Mouse (Mus musculus) myocyte (in vitro differentiated cells): ENCODE data around the gene Inafm2. TPM values are rescaled to one million over a fixed set of nuclear protein-coding genes. Genes with fewer than 3 reads are reported as not detected.

Source experiments
- H3K27me3 ChIP-seq: one replicate; pipeline ENCODE4 v1.6.1; 2011; ENCODE audit not compliant: control insufficient read depth, insufficient read depth, insufficient read length
- H3K36me3 ChIP-seq: one replicate; pipeline ENCODE4 v1.6.1; 2011; ENCODE audit not compliant: control insufficient read depth, insufficient read depth
- H3K4me2 ChIP-seq: one replicate; pipeline ENCODE4 v1.6.1; 2011; ENCODE audit warnings: low read depth, control low read depth
- H3K4me3 ChIP-seq: one replicate; pipeline ENCODE4 v1.5.1; 2011; ENCODE audit warnings: mild to moderate bottlenecking, control low read depth, moderate library complexity
- H3K79me2 ChIP-seq: one replicate; pipeline ENCODE4 v1.6.1; 2011; ENCODE audit not compliant: control insufficient read depth, insufficient read depth
- H3ac ChIP-seq: one replicate; pipeline ENCODE4 v1.6.1; 2011; ENCODE audit not compliant: control insufficient read depth, insufficient read length
- CEBPB ChIP-seq: IDR thresholded peaks from 2 replicates; pipeline ENCODE4 v1.6.1; 2011; ENCODE audit warnings: mild to moderate bottlenecking, moderate library complexity; ENCODE audit not compliant: poor library complexity, insufficient read depth, severe bottlenecking
- E2F4 ChIP-seq: IDR thresholded peaks from one replicate; pipeline ENCODE4 v1.6.1; 2011; ENCODE audit warnings: mild to moderate bottlenecking, control low read depth, moderate library complexity; ENCODE audit not compliant: insufficient read depth
- MAX ChIP-seq: IDR thresholded peaks from one replicate; pipeline ENCODE4 v1.6.1; 2011; ENCODE audit warnings: low read depth, mild to moderate bottlenecking, control low read depth
- MYOD1 ChIP-seq, 3 experiments: IDR thresholded peaks; one replicate each; pipeline ENCODE4 v1.6.1; 2011; ENCODE audit warnings: control low read depth in 2 of 3, low read depth in 2 of 3, mild to moderate bottlenecking in 2 of 3, moderate library complexity in 1 of 3; ENCODE audit not compliant: insufficient read length in 2 of 3, control insufficient read depth in 1 of 3
- MYOG ChIP-seq, 3 experiments: IDR thresholded peaks; one replicate each; pipeline ENCODE4 v1.6.1; 2011; ENCODE audit warnings: control low read depth in 2 of 3, low read depth in 2 of 3, mild to moderate bottlenecking in 2 of 3; ENCODE audit not compliant: insufficient read length in 2 of 3, control insufficient read depth in 1 of 3, insufficient read depth in 1 of 3
- POLR2A ChIP-seq: IDR thresholded peaks from one replicate; pipeline ENCODE4 v1.6.1; 2011; ENCODE audit warnings: low read depth, mild to moderate bottlenecking, control low read depth, moderate library complexity; ENCODE audit not compliant: insufficient read length
- POLR2AphosphoS2 ChIP-seq: IDR thresholded peaks from one replicate; pipeline ENCODE4 v1.6.1; 2011; ENCODE audit warnings: low read depth, control low read depth; ENCODE audit not compliant: insufficient read length
- REST ChIP-seq: IDR thresholded peaks from one replicate; pipeline ENCODE4 v1.6.1; 2011; ENCODE audit warnings: mild to moderate bottlenecking, control low read depth, moderate library complexity; ENCODE audit not compliant: insufficient read depth, insufficient read length
- SRF ChIP-seq: IDR thresholded peaks from one replicate; pipeline ENCODE4 v1.6.1; 2011; ENCODE audit warnings: low read depth; ENCODE audit not compliant: control insufficient read depth, insufficient read length
- TCF12 ChIP-seq: IDR thresholded peaks from one replicate; pipeline ENCODE4 v1.6.1; 2011; ENCODE audit warnings: mild to moderate bottlenecking, control low read depth; ENCODE audit not compliant: poor library complexity, insufficient read depth, severe bottlenecking
- TCF3 ChIP-seq: IDR thresholded peaks from one replicate; pipeline ENCODE4 v1.6.1; 2011; ENCODE audit warnings: low read depth, control low read depth; ENCODE audit not compliant: insufficient read length
- USF1 ChIP-seq: IDR thresholded peaks from one replicate; pipeline ENCODE4 v1.6.1; 2011; ENCODE audit warnings: low read depth, mild to moderate bottlenecking, control low read depth, moderate library complexity
- polyA plus RNA-seq: library from polyadenylated mRNA; unstranded; fragments of >200 nt; fragmentation: generic; extraction: Trizol; gene quantifications from one replicate; pipeline ENCODE4 v1.2.1, GENCODE M21; 2012; ENCODE audit warnings: missing spikeins

Inafm2 gene
- polyA plus RNA-seq, 1 experiment: 10.5 TPM

DNA sequence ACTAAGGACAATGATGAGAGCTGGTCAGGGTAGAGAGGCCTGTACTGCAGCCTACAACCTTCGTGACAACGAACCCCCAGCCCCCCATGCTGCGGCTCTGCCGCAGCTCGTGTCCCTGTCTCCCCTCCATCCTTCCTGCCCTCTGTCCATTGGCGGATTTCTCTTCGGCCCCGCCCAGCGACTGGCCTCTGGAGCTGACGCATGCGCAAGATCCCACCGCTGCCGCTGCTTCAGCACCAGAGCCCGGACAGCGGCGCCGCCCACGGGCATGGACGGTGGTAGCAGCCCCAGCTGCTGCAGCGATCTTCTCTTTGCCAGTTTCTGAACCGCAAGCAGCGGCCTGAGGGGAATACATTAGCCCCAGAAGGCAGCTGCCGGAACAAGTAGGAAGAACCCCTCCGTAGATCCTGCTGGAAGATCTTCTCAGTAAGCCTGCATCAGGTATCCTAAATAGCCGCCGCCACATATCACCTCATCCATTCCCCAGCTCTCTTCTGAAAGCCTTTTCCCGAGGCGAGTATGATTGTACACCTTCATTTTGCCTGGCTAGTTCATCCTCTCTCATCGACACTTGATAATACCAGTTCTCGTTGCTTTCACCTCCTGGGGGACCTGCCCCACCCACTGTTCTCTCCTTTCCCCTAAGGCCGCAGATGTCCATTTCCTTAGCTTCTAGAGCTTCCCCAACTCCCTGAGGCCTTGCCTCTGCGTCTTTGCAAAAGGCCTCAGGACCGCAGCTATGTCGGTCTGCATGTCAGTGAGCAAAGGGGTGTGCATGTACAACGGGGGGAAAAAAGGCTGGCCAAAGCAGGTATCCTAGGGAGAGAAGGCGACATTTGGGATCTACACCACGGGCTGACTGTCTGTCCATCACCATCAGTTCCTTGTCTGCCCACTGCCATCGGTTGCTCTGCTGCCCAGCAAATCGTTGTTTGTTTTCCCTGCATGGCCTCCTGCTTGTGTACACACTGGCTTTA, 34.2 kb downstream of the Inafm2 start, which contains the start of gene Disp2:
Disp2 (plus strand) TSS at position 216 of the 977 bp plus-strand sequence.
- peak within 1 kb of the TSS; percentile 6 for H3K4me3 ChIP-seq
- H3K27me3 ChIP-seq: no peaks in the 10 kb centered on the region
- no peaks in the 10 kb centered on the region for H3K79me2 ChIP-seq
- H3K36me3 ChIP-seq: no peaks in the 10 kb centered on the region
- H3ac ChIP-seq: no peak within 1 kb of the TSS
- TF ChIP-seq MAX: no peak
- TF ChIP-seq CEBPB: no peak
- TF ChIP-seq SRF: no peak
- TF ChIP-seq MYOD1 (IDR thresholded peaks at IDR 0.05; ENCODE audit: control insufficient read depth in 1 of 3, insufficient read length in 2 of 3, low read depth in 2 of 3): peak in 2 of 3 experiments; percentile 83 to 93
- peak; percentile 97 for TF ChIP-seq REST
- TF ChIP-seq MYOG (IDR thresholded peaks at IDR 0.05; ENCODE audit: control insufficient read depth in 1 of 3, insufficient read depth in 1 of 3, insufficient read length in 2 of 3, low read depth in 2 of 3): peak; percentile 59 to 94 (median 92)
- no peak for TF ChIP-seq POLR2AphosphoS2
- no peak for TF ChIP-seq USF1
- peak; percentile 20 for TF ChIP-seq POLR2A
- TF ChIP-seq TCF12: peak; percentile 51
- peak; percentile 78 for TF ChIP-seq TCF3
- TF ChIP-seq E2F4: no peak
- peak within 1 kb of the TSS; percentile 78 for H3K4me2 ChIP-seq

DNA sequence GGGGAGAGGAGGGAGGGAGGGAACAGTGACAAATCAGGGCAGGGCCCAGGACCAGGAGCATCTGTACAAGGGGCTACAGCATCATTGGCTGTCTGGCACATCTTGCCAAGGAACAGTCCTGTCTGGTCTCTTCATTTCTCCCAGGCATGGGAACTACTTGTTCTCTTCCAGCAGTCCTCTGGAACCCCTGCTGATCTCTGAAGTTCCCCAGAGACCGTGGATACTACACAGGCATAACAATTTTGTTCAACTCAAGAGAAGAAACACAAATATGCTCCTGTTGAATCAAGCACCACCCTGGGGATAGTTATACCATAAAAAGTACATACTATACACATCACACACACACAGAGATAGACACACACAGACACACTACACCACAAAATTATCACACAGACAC, 35.6 kb downstream of the Inafm2 start:
- Histone ChIP-seq H3K79me2 (no peaks in the 10 kb centered on the region), H3K27me3 (no peaks in the 10 kb centered on the region), H3ac (no peak overlapping the region), H3K36me3 (no peaks in the 10 kb centered on the region), H3K4me3 (no peak overlapping the region), H3K4me2 (no peak overlapping the region)
- TF ChIP-seq TCF3: no peak
- no peak for TF ChIP-seq MYOD1 (IDR thresholded peaks at IDR 0.05; ENCODE audit: control insufficient read depth in 1 of 3, insufficient read length in 2 of 3, low read depth in 2 of 3)

DNA sequence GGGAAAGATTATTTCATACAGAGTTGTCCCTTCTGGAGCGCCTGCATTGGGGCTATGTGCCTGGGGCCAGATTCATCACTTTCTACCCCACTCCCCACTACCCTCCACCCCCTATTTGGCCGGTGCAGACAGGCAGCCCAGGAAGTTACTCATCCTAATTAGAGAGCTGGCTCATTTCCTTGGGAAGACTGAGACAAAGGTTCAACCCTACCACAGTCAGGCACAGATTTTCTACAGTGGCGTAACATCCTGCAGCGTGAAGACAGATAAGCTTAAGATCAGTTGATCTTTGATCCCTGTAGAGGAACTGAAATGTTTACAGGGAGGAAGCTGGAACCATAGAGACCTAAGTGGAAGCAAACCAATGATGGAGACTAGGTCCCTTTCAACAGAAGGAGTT, 36.7 kb downstream of the Inafm2 start:
- TF ChIP-seq E2F4 (no peak), TCF12 (no peak), REST (no peak), MYOG (IDR thresholded peaks at IDR 0.05; ENCODE audit: control insufficient read depth in 1 of 3, insufficient read depth in 1 of 3, insufficient read length in 2 of 3, low read depth in 2 of 3) (no peak), SRF (no peak), POLR2A (no peak), USF1 (no peak), MAX (no peak), CEBPB (no peak), MYOD1 (IDR thresholded peaks at IDR 0.05; ENCODE audit: control insufficient read depth in 1 of 3, insufficient read length in 2 of 3, low read depth in 2 of 3) (no peak), TCF3 (no peak), POLR2AphosphoS2 (no peak)

DNA sequence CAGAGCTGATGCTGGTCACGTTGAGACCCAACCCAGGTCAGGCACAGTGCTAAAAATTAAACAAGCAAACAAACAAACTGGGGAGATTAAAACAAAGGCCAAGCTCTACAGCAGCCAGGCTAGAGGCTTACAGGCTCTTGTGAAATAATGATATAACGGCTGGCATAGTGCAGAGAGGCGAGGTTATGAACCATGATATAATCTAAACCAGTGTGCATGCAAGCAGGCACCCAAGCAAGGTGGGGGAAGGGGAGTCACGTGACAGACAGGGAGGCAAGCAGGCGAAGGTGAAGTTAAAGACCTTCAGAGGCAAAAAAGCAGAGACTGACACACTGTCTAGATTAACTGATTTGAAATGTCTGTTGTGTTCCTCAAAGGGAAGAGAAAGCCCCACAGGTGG, 37.5 kb downstream of the Inafm2 start:
- H3K36me3 ChIP-seq: no peaks in the 10 kb centered on the region
- H3ac ChIP-seq: no peak overlapping the region
- H3K27me3 ChIP-seq: no peaks in the 10 kb centered on the region
- H3K79me2 ChIP-seq: no peaks in the 10 kb centered on the region
- H3K4me3 ChIP-seq: no peak overlapping the region
- TF ChIP-seq MAX (no peak), SRF (no peak), MYOG (IDR thresholded peaks at IDR 0.05; ENCODE audit: control insufficient read depth in 1 of 3, insufficient read depth in 1 of 3, insufficient read length in 2 of 3, low read depth in 2 of 3) (no peak), TCF12 (no peak), POLR2AphosphoS2 (no peak), REST (no peak), CEBPB (no peak), POLR2A (no peak), E2F4 (no peak), TCF3 (no peak), USF1 (no peak), MYOD1 (IDR thresholded peaks at IDR 0.05; ENCODE audit: control insufficient read depth in 1 of 3, insufficient read length in 2 of 3, low read depth in 2 of 3) (no peak)
- H3K4me2 ChIP-seq: no peak overlapping the region

More for the DNA sequence above, 36.7 kb downstream of the Inafm2 start:
- H3K4me2 ChIP-seq: no peak overlapping the region
- no peaks in the 10 kb centered on the region for H3K36me3 ChIP-seq
- no peaks in the 10 kb centered on the region for H3K27me3 ChIP-seq
- H3K4me3 ChIP-seq: no peak overlapping the region
- H3ac ChIP-seq: no peak overlapping the region
- no peaks in the 10 kb centered on the region for H3K79me2 ChIP-seq
